In genomic region chr8:127140945-127141344, GRCm38 (mm10) we compare ENCODE assay signal across 30 mouse cellular contexts.
A peak's percentile ranks its signal among the peaks of the same experiment; 100 is the strongest.
DNase-seq lines count a peak whose midpoint lies in the region; ATAC-seq and TF ChIP-seq lines count a peak whose summit lies in the region.
"Had no signal": no experiment of that assay in that cellular context is flagged by ENCODE, and none has a peak within 500 bp of the region (broad histone marks: within the 10 kb centered on the region; RNA-seq: fewer than 3 reads in every experiment).

No protein-coding gene starts in this region.

- no peak overlapping the region for H3K4me2 ChIP-seq in lung, postnatal 0 days (replicated peaks; ENCODE audit: low read depth, low read length)
- H3K4me2 ChIP-seq: embryonic facial prominence, embryonic 13.5 days; forebrain, embryonic 12.5 days; forebrain, embryonic 15.5 days; heart, embryonic 13.5 days; hindbrain, embryonic 14.5 days had no signal

- WGBS in lung, postnatal 0 days: 59% methylated on average over 2 of the region's 2 CpGs
- 93% methylated on average over 2 of the region's 2 CpGs for WGBS in cerebellum, adult 2 months

- ATAC-seq in lung, postnatal 0 days: peak; percentile 66
- ATAC-seq: forebrain, embryonic 15.5 days; hindbrain, postnatal 0 days; Patski had no signal

- peaks cover 20% of the 10 kb centered on the region; the same call in 1 of the 2 replicates for H3K4me1 ChIP-seq in lung, postnatal 0 days (ENCODE audit: insufficient read depth, low read depth, low read length)
- H3K4me1 ChIP-seq in cerebellum, adult 2 months (ENCODE audit: control insufficient read depth, insufficient read depth, low read length): no peaks in the 10 kb centered on the region

- H3K9ac ChIP-seq in lung, postnatal 0 days (replicated peaks; ENCODE audit: low read depth): no peak overlapping the region
- H3K9ac ChIP-seq: embryonic facial prominence, embryonic 13.5 days; forebrain, embryonic 12.5 days; forebrain, embryonic 15.5 days; heart, embryonic 13.5 days; hindbrain, embryonic 14.5 days had no signal

- H3K27ac ChIP-seq in lung, postnatal 0 days (ENCODE audit: low read length): no peak overlapping the region
- H3K27ac ChIP-seq in cerebellum, adult 2 months (ENCODE audit: insufficient read depth, low read length): no peak overlapping the region
- H3K27ac ChIP-seq: embryonic facial prominence, embryonic 10.5 days; embryonic facial prominence, embryonic 13.5 days; forebrain, embryonic 12.5 days; forebrain, embryonic 15.5 days; heart, adult 2 months; heart, embryonic 10.5 days; heart, embryonic 13.5 days; hindbrain, embryonic 14.5 days; hindbrain, postnatal 0 days had no signal

- no peak for TF ChIP-seq EP300 in lung, postnatal 0 days (IDR thresholded peaks at IDR 0.05)

- H3K36me3 ChIP-seq in lung, postnatal 0 days (ENCODE audit: insufficient read depth, low read length): no peaks in the 10 kb centered on the region
- H3K36me3 ChIP-seq: embryonic facial prominence, embryonic 10.5 days; embryonic facial prominence, embryonic 13.5 days; forebrain, embryonic 12.5 days; forebrain, embryonic 15.5 days; G1E; heart, embryonic 10.5 days; heart, embryonic 13.5 days had no signal

- TF ChIP-seq CTCF in lung, postnatal 0 days (IDR thresholded peaks at IDR 0.05): no peak
- no peak for TF ChIP-seq CTCF in cerebellum, adult 2 months (IDR thresholded peaks at IDR 0.05; ENCODE audit: borderline replicate concordance, insufficient read depth, low read depth, low read length)

- H3K4me3 ChIP-seq in lung, postnatal 0 days (ENCODE audit: low read depth, low read length): no peak overlapping the region
- H3K4me3 ChIP-seq in cerebellum, adult 2 months (replicated peaks; ENCODE audit: insufficient read depth, low read depth, low read length): no peak overlapping the region
- H3K4me3 ChIP-seq: embryonic facial prominence, embryonic 10.5 days; embryonic facial prominence, embryonic 13.5 days; erythroblast, embryonic 14.5 days; forebrain, embryonic 12.5 days; forebrain, embryonic 15.5 days; heart, adult 2 months; heart, embryonic 10.5 days; heart, embryonic 13.5 days had no signal

- no peaks in the 10 kb centered on the region for H3K9me3 ChIP-seq in lung, postnatal 0 days (ENCODE audit: low read length)
- H3K9me3 ChIP-seq: embryonic facial prominence, embryonic 10.5 days; embryonic facial prominence, embryonic 13.5 days; forebrain, embryonic 12.5 days; forebrain, embryonic 15.5 days; heart, embryonic 10.5 days; heart, embryonic 13.5 days had no signal

- no peaks in the 10 kb centered on the region for H3K27me3 ChIP-seq in lung, postnatal 0 days (replicated peaks; ENCODE audit: insufficient read depth, low read length)
- H3K27me3 ChIP-seq in cerebellum, adult 2 months (ENCODE audit: control insufficient read depth, insufficient read depth, low read length): no peaks in the 10 kb centered on the region
- H3K27me3 ChIP-seq: CH12.LX; embryonic facial prominence, embryonic 13.5 days; forebrain, embryonic 12.5 days; forebrain, embryonic 15.5 days; heart, embryonic 13.5 days; Patski had no signal

- peak; percentile 52 to 62 for DNase-seq in lung, adult 18-20 months
- no peak for DNase-seq in lung, postnatal 14 days
- DNase-seq in lung, postnatal 0 days (ENCODE audit: low spot score): peak; percentile 44
- DNase-seq in lung, postnatal 36 days: peak; percentile 53
- DNase-seq in cerebellum, adult 2 months: no peak
- no peak for DNase-seq in left cerebral cortex, adult 11 months (ENCODE audit: low spot score)
- DNase-seq: adrenal gland, postnatal 10 days; adrenal gland, postnatal 36 days; B cell, adult 2 months; cerebellum, adult 18-20 months; cerebellum, postnatal 10 days; cerebellum, postnatal 36 days; embryo, embryonic 11 days; gastrocnemius, postnatal 10 days; gastrocnemius, postnatal 36 days; heart, adult 2 months; heart, postnatal 14 days; heart, postnatal 4 days had no signal

- TF ChIP-seq POLR2A in cerebellum, adult 2 months (IDR thresholded peaks at IDR 0.05; ENCODE audit: borderline replicate concordance, insufficient read depth, low read length): no peak

Comparison
In these comparisons a context has a peak if more than half of its experiments do, and no peak if none do; other contexts are left out.
1. DNase-seq: peak in lung, adult 18-20 months (2 of 2), lung, postnatal 0 days (single experiment) and lung, postnatal 36 days (single experiment); none in lung, postnatal 14 days (single experiment), cerebellum, adult 2 months (0 of 2) and left cerebral cortex, adult 11 months (single experiment).